Mouse (Mus musculus) E14TG2a.4 (cell line): ENCODE data around the gene Lfng.

Experiments
- CTCF ChIP-seq: conservative IDR thresholded peaks from 2 replicates; pipeline ENCODE4 v1.5.1; 2014; ENCODE audit warnings: low read length
- NANOG ChIP-seq: IDR thresholded peaks from 2 replicates; pipeline ENCODE4 v1.6.1; 2014; ENCODE audit warnings: borderline replicate concordance, low read length, mixed read lengths
- POU5F1 ChIP-seq: IDR thresholded peaks from 2 replicates; pipeline ENCODE4 v1.6.1; 2014; ENCODE audit warnings: low read length, borderline replicate concordance

DNA sequence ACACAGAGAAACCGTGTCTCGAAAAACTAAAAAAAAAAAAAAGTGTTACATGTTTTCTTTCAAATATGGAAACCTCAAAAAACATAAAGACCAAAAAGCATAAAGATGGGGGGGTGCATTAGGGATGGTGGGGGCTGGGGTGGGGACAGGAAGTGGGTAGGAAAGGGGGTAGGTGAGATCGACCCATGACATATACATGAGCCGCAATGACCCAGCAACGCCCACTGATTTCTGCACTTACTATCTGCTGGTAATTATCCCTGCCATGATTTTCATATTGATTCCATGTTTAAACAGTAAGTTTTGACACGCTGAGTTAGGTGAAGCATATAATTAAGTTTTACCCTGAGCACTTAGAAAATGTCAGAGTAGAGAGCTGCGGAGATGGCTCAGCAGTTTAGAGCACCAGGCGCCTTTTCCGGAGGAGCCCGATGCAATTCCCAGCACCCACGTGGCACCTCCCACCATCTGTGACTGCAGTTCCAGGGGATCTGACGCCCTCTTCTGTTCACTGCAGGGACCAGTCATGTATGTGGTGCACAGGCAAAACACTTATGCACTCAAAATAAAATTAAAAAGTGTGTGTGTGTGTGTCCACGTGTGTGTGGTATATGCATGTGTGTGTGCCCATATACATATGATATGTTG is 36.8 kb upstream of the Lfng start:
- no peak; the same call in 1 of the 2 replicates for TF ChIP-seq CTCF
- no peak for TF ChIP-seq POU5F1
- no peak for TF ChIP-seq NANOG
